Comparison of ENCODE assay signal across 16 mouse cellular contexts in the genomic region with DNA sequence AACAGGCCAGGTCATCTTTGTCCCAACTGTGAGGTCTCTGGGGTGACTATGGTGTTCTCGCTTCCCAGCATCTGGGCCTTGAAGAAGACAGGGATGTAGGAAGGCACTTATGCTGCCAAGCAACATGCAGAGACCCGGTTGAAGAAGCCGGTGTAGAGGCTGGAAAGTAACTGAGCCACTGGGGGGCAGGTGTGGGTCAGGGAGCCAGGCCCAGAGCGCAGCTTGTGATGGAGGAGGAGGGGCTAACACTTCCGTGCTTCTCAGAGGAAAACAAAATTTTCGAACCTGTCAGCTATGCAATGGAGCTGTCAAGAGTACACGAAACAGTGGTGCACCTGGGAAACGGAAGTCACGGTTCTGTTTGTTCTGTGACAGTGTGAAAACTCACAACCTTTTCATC. TPM values are rescaled to one million over a fixed set of nuclear protein-coding genes. Genes with fewer than 3 reads are reported as not detected.
DNase-seq lines count a peak whose midpoint lies in the region; ATAC-seq and TF ChIP-seq lines count a peak whose summit lies in the region.
"Had no signal": no experiment of that assay in that cellular context is flagged by ENCODE, and none has a peak within 500 bp of the region (broad histone marks: within the 10 kb centered on the region; RNA-seq: fewer than 3 reads in every experiment).

No protein-coding gene starts in this region.

- WGBS in liver, embryonic 14.5 days (ENCODE audit: insufficient replicate concordance) = 30% methylated on average over 9 of the region's 9 CpGs
- WGBS in liver, embryonic 12.5 days (ENCODE audit: insufficient replicate concordance) = 36% methylated on average over 9 of the region's 9 CpGs

- no peak for TF ChIP-seq EP300 in liver, embryonic 14.5 days (IDR thresholded peaks at IDR 0.05; ENCODE audit: low read depth)
- TF ChIP-seq EP300 in CH12.LX (IDR thresholded peaks at IDR 0.05; ENCODE audit: low read length) = no peak

- no peak overlapping the region for H3K27ac ChIP-seq in liver, embryonic 14.5 days
- H3K27ac ChIP-seq in liver, embryonic 12.5 days = no peak overlapping the region
- no peak overlapping the region for H3K27ac ChIP-seq in CH12.LX (ENCODE audit: insufficient read depth, low read depth)
- H3K27ac ChIP-seq: heart, embryonic 10.5 days; limb, embryonic 13.5 days; stomach, postnatal 0 days had no signal

- TF ChIP-seq RAD21 in CH12.LX (IDR thresholded peaks at IDR 0.05; ENCODE audit: low read depth, low read length) = peak; percentile 20

- H3K4me3 ChIP-seq in liver, embryonic 14.5 days (ENCODE audit: insufficient read depth in 1 of 2, low read depth in 2 of 2, low read length in 2 of 2) = no peak overlapping the region
- H3K4me3 ChIP-seq in liver, embryonic 12.5 days = no peak overlapping the region
- no peak overlapping the region for H3K4me3 ChIP-seq in CH12.LX (replicated peaks in 1 of 3; ENCODE audit: low read depth in 2 of 3, low read length in 2 of 3, poor library complexity in 1 of 3)
- H3K4me3 ChIP-seq: erythroblast, embryonic 14.5 days; heart, embryonic 10.5 days; limb, embryonic 13.5 days; megakaryocyte, embryonic 14.5 days had no signal

- in situ Hi-C loops in CH12.LX (cut with MboI; ENCODE audit: low pct_ligation_motif_present, low pct_unique_long_range_greater_than_20kb, low sequenced_read_pairs) = no loop called here

- no peak overlapping the region for H3K9ac ChIP-seq in liver, embryonic 14.5 days (replicated peaks)
- no peak overlapping the region for H3K9ac ChIP-seq in liver, embryonic 12.5 days
- no peak overlapping the region for H3K9ac ChIP-seq in CH12.LX (ENCODE audit: insufficient read depth, low read depth)
- H3K9ac ChIP-seq: limb, embryonic 13.5 days; lung, embryonic 14.5 days had no signal

- TF ChIP-seq POLR2A in CH12.LX (IDR thresholded peaks at IDR 0.05; ENCODE audit: low read depth, low read length) = no peak

- no peaks in the 10 kb centered on the region for H3K9me3 ChIP-seq in liver, embryonic 14.5 days (ENCODE audit: control insufficient read depth, low read length)
- no peaks in the 10 kb centered on the region for H3K9me3 ChIP-seq in liver, embryonic 12.5 days (replicated peaks)
- no peaks in the 10 kb centered on the region for H3K9me3 ChIP-seq in CH12.LX (replicated peaks; ENCODE audit: low read length)
- H3K9me3 ChIP-seq: heart, embryonic 10.5 days; megakaryocyte, embryonic 14.5 days had no signal

- H3K4me1 ChIP-seq in liver, embryonic 14.5 days (replicated peaks; ENCODE audit: control insufficient read depth in 2 of 2, insufficient read depth in 2 of 2, low read length in 1 of 2) = no peaks in the 10 kb centered on the region
- H3K4me1 ChIP-seq in liver, embryonic 12.5 days = no peaks in the 10 kb centered on the region
- no peaks in the 10 kb centered on the region for H3K4me1 ChIP-seq in CH12.LX (ENCODE audit: control insufficient read depth in 1 of 2, insufficient read depth in 2 of 2)
- H3K4me1 ChIP-seq: heart, embryonic 10.5 days; limb, embryonic 13.5 days had no signal

- dilution Hi-C loops in CH12.LX (cut with MboI; ENCODE audit: extremely low pct_ligation_motif_present, extremely low pct_unique_long_range_greater_than_20kb, low sequenced_read_pairs) = no loop called here

- no peaks in the 10 kb centered on the region; the same call in 1 of the 2 replicates for H3K27me3 ChIP-seq in liver, embryonic 14.5 days (ENCODE audit: control insufficient read depth, insufficient read depth, low read length)
- peaks cover 57% of the 10 kb centered on the region for H3K27me3 ChIP-seq in liver, embryonic 12.5 days (replicated peaks)
- peaks cover 89% of the 10 kb centered on the region for H3K27me3 ChIP-seq in CH12.LX (replicated peaks)

- peak; percentile 66 for DNase-seq in cerebellum, adult 11-12 months
- no peak for DNase-seq in cerebellum, adult 11 months
- no peak for DNase-seq in liver, embryonic 14.5 days (ENCODE audit: low read depth in 3 of 3, low spot score in 3 of 3)
- DNase-seq in CH12.LX (ENCODE audit: extremely low read depth) = no peak
- peak; percentile 72 for DNase-seq in cerebellum, adult 9-11 months
- no peak for DNase-seq in spleen, adult 12 weeks (ENCODE audit: low spot score)
- DNase-seq: gastrocnemius, postnatal 25 days had no signal

- no peaks in the 10 kb centered on the region for H3K79me2 ChIP-seq in CH12.LX (replicated peaks; ENCODE audit: control insufficient read depth, extremely low read depth, insufficient read depth, poor library complexity, severe bottlenecking)

- peak; percentile 24; the same call in 1 of the 2 replicates for TF ChIP-seq CTCF in liver, embryonic 14.5 days (IDR thresholded peaks at IDR 0.05; ENCODE audit: low read depth)
- peak in 1 of 2 experiments; percentile 47; a peak in 2 of 4 replicates for TF ChIP-seq CTCF in CH12.LX (conservative IDR thresholded peaks at IDR 0.05 in 1 of 2, IDR thresholded peaks at IDR 0.05 in 1 of 2; ENCODE audit: low read depth in 2 of 2, low read length in 2 of 2)

- no peaks in the 10 kb centered on the region for H3K36me3 ChIP-seq in liver, embryonic 14.5 days (replicated peaks; ENCODE audit: control insufficient read depth, insufficient read depth, low read depth)
- no peaks in the 10 kb centered on the region for H3K36me3 ChIP-seq in liver, embryonic 12.5 days
- H3K36me3 ChIP-seq in CH12.LX (replicated peaks in 1 of 2; ENCODE audit: control insufficient read depth in 1 of 2, insufficient read depth in 1 of 2, low read length in 1 of 2) = no peaks in the 10 kb centered on the region
- H3K36me3 ChIP-seq: heart, embryonic 10.5 days; limb, embryonic 13.5 days had no signal

- H3K4me2 ChIP-seq in liver, embryonic 14.5 days (ENCODE audit: low read depth) = no peak overlapping the region
- H3K4me2 ChIP-seq in liver, embryonic 12.5 days = no peak overlapping the region
- no peak overlapping the region for H3K4me2 ChIP-seq in CH12.LX (ENCODE audit: insufficient read depth, low read depth, poor library complexity, severe bottlenecking)
- H3K4me2 ChIP-seq: limb, embryonic 13.5 days; lung, embryonic 14.5 days had no signal

- no peak for ATAC-seq in liver, embryonic 14.5 days (ENCODE audit: insufficient read depth)
- ATAC-seq in liver, embryonic 12.5 days = no peak
- no peak for ATAC-seq in erythroid progenitor cell, adult 5-6 weeks (replicated peaks; ENCODE audit: low FRiP score, poor library complexity, severe bottlenecking)

TF ChIP-seq in CH12.LX, 34 proteins besides CTCF, POLR2A, EP300 and RAD21 (continues in another document):
- TF ChIP-seq RCOR1 (conservative IDR thresholded peaks at IDR 0.05; ENCODE audit: low read depth, low read length) = no peak
- TF ChIP-seq SMC3 (IDR thresholded peaks at IDR 0.05; ENCODE audit: low read depth, low read length) = peak; percentile 29

RNA-seq across cellular contexts. Expression of gene Cacna1i, which starts 9.9 kb away (rescaled TPM):
- 0.01 and 0.02 TPM in 2 replicates for polyA plus RNA-seq in liver, embryonic 14.5 days (2012; rRNA removed)
- 0.01 TPM in 1 of 2 replicates, not detected in the other for polyA plus RNA-seq in liver, embryonic 14.5 days (2014; fragmentation: Nextera tagmentation; extraction: Ambion mirVana)
- 0.02 and 0.37 TPM in 2 replicates for polyA plus RNA-seq in liver, embryonic 12.5 days (2016; fragmentation: Nextera tagmentation; extraction: Ambion mirVana)
- total RNA-seq in CH12.LX (2012; rRNA removed) = under 0.01 TPM in 1 of 2 replicates, not detected in the other
- 0.03 TPM in 1 of 2 replicates, not detected in the other for total RNA-seq in CH12.LX (2014; rRNA removed)
- polyA plus RNA-seq in CH12.LX (2012; ENCODE audit: insufficient read length, low read depth) = not detected in 2 replicates
- total RNA-seq in erythroid progenitor cell, adult 5-6 weeks (2015; ENCODE audit: low replicate concordance) = not detected in 2 replicates
- not detected in 2 replicates for total RNA-seq in erythroid progenitor cell, adult 5-6 weeks (2017; ENCODE audit: low replicate concordance)
- total RNA-seq: MEL had no signal
- polyA plus RNA-seq: erythroblast, embryonic 14.5 days; heart, embryonic 10.5 days; lung, embryonic 14.5 days; stomach, postnatal 0 days had no signal

RNA-seq across cellular contexts. Expression of gene Rps19bp1, which starts 13.0 kb away (rescaled TPM):
- 16.2 and 25.6 TPM in 2 replicates for polyA plus RNA-seq in liver, embryonic 14.5 days (2012; rRNA removed)
- 30.0 and 32.9 TPM in 2 replicates for polyA plus RNA-seq in liver, embryonic 14.5 days (2014; fragmentation: Nextera tagmentation; extraction: Ambion mirVana)
- polyA plus RNA-seq in liver, embryonic 12.5 days (2016; fragmentation: Nextera tagmentation; extraction: Ambion mirVana) = 46.8 and 47.0 TPM in 2 replicates
- total RNA-seq in CH12.LX (2012; rRNA removed) (47.1 and 55.0 TPM in 2 replicates), CH12.LX (2014; rRNA removed) (63.3 and 67.3 TPM in 2 replicates)
- polyA plus RNA-seq in CH12.LX (2012; ENCODE audit: insufficient read length, low read depth) = 91.2 and 99.6 TPM in 2 replicates
- total RNA-seq in erythroid progenitor cell, adult 5-6 weeks (2015; ENCODE audit: low replicate concordance) = 13.8 and 15.5 TPM in 2 replicates
- 3.8 and 11.3 TPM in 2 replicates for total RNA-seq in erythroid progenitor cell, adult 5-6 weeks (2017; ENCODE audit: low replicate concordance)

RNA-seq across cellular contexts. Expression of gene Atf4, which starts 22.1 kb away (rescaled TPM):
- 146 and 246 TPM in 2 replicates for polyA plus RNA-seq in liver, embryonic 14.5 days (2012; rRNA removed)
- polyA plus RNA-seq in liver, embryonic 14.5 days (2014; fragmentation: Nextera tagmentation; extraction: Ambion mirVana) = 108 and 129 TPM in 2 replicates
- polyA plus RNA-seq in liver, embryonic 12.5 days (2016; fragmentation: Nextera tagmentation; extraction: Ambion mirVana) = 141 and 145 TPM in 2 replicates
- total RNA-seq in CH12.LX (2012; rRNA removed) (351 and 486 TPM in 2 replicates), CH12.LX (2014; rRNA removed) (721 and 819 TPM in 2 replicates)
- 324 and 357 TPM in 2 replicates for polyA plus RNA-seq in CH12.LX (2012; ENCODE audit: insufficient read length, low read depth)
- 287 and 355 TPM in 2 replicates for total RNA-seq in erythroid progenitor cell, adult 5-6 weeks (2015; ENCODE audit: low replicate concordance)
- 402 and 410 TPM in 2 replicates for total RNA-seq in erythroid progenitor cell, adult 5-6 weeks (2017; ENCODE audit: low replicate concordance)

RNA-seq across cellular contexts. Expression of gene AC140267.1, which starts 41.5 kb away (rescaled TPM):
- polyA plus RNA-seq in liver, embryonic 14.5 days (2012; rRNA removed) = not detected in 2 replicates
- polyA plus RNA-seq in liver, embryonic 14.5 days (2014; fragmentation: Nextera tagmentation; extraction: Ambion mirVana) = not detected in 2 replicates
- polyA plus RNA-seq in liver, embryonic 12.5 days (2016; fragmentation: Nextera tagmentation; extraction: Ambion mirVana) = not detected in 2 replicates
- total RNA-seq in CH12.LX (2012; rRNA removed) = not detected in 2 replicates
- total RNA-seq in CH12.LX (2014; rRNA removed) = not detected in 2 replicates
- polyA plus RNA-seq in CH12.LX (2012; ENCODE audit: insufficient read length, low read depth) = 6.5 TPM in 1 of 2 replicates, not detected in the other
- 43.2 TPM in 1 of 2 replicates, not detected in the other for total RNA-seq in erythroid progenitor cell, adult 5-6 weeks (2015; ENCODE audit: low replicate concordance)
- total RNA-seq in erythroid progenitor cell, adult 5-6 weeks (2017; ENCODE audit: low replicate concordance) = not detected in 2 replicates
- total RNA-seq: MEL had no signal
- polyA plus RNA-seq: erythroblast, embryonic 14.5 days; limb, embryonic 13.5 days; lung, embryonic 14.5 days; stomach, postnatal 0 days had no signal

RNA-seq across cellular contexts. Expression of gene Mief1, which starts 43.3 kb away (rescaled TPM):
- polyA plus RNA-seq in liver, embryonic 14.5 days (2012; rRNA removed) = 4.3 and 4.8 TPM in 2 replicates
- polyA plus RNA-seq in liver, embryonic 14.5 days (2014; fragmentation: Nextera tagmentation; extraction: Ambion mirVana) = 13.3 and 14.5 TPM in 2 replicates
- polyA plus RNA-seq in liver, embryonic 12.5 days (2016; fragmentation: Nextera tagmentation; extraction: Ambion mirVana) = 29.1 and 30.1 TPM in 2 replicates
- total RNA-seq in CH12.LX (2012; rRNA removed) = 34.4 and 35.4 TPM in 2 replicates
- total RNA-seq in CH12.LX (2014; rRNA removed) = 18.8 and 20.7 TPM in 2 replicates
- polyA plus RNA-seq in CH12.LX (2012; ENCODE audit: insufficient read length, low read depth) = 19.2 and 23.3 TPM in 2 replicates
- 15.5 and 18.9 TPM in 2 replicates for total RNA-seq in erythroid progenitor cell, adult 5-6 weeks (2015; ENCODE audit: low replicate concordance)
- total RNA-seq in erythroid progenitor cell, adult 5-6 weeks (2017; ENCODE audit: low replicate concordance) = 18.1 and 23.0 TPM in 2 replicates

Comparison
In these comparisons a context has a peak if more than half of its experiments do, and no peak if none do; other contexts are left out.
1. DNase-seq: peak in cerebellum, adult 11-12 months (single experiment) and cerebellum, adult 9-11 months (single experiment); none in cerebellum, adult 11 months (single experiment), liver, embryonic 14.5 days (0 of 3), CH12.LX (single experiment) and spleen, adult 12 weeks (single experiment).